Mouse (Mus musculus) embryonic facial prominence, embryonic 11.5 days (tissue): ENCODE data around the gene Slc2a3. TPM values are rescaled to one million over a fixed set of nuclear protein-coding genes. Genes with fewer than 3 reads are reported as not detected.

Experiments
- ATAC-seq: fragments of 200-750 bp; cut with Nextera tagmentation; replicated peaks from 2 replicates; pipeline ENCODE4 v1.8.0; 2017; ENCODE audit warnings: low read depth; ENCODE audit not compliant: insufficient number of reproducible peaks, low FRiP score, low TSS enrichment
- DNase-seq: peaks from one replicate; pipeline ENCODE4 v3.0.0-alpha.2; 2015; ENCODE audit warnings: low spot score
- H3K27ac ChIP-seq: fragments of 300-500 bp; sonication (generic); replicated peaks from 2 replicates; pipeline ENCODE4 v1.5.1; 2014; ENCODE audit warnings: mild to moderate bottlenecking, low read depth, low read length, control low read depth
- H3K27me3 ChIP-seq: fragments of 300-500 bp; sonication (generic); 2 replicates; pipeline ENCODE4 v1.6.1; 2014; ENCODE audit warnings: mild to moderate bottlenecking, low read length, moderate library complexity, mixed read lengths; ENCODE audit not compliant: control insufficient read depth, insufficient read depth
- H3K36me3 ChIP-seq: fragments of 300-500 bp; sonication (generic); replicated peaks from 2 replicates; pipeline ENCODE4 v1.6.1; 2014; ENCODE audit warnings: low read depth, mild to moderate bottlenecking, low read length, moderate library complexity, mixed read lengths; ENCODE audit not compliant: control insufficient read depth, insufficient read depth
- H3K4me1 ChIP-seq: fragments of 300-500 bp; sonication (generic); 2 replicates; pipeline ENCODE4 v1.6.1; 2014; ENCODE audit warnings: low read length, mixed read lengths; ENCODE audit not compliant: control insufficient read depth, insufficient read depth
- H3K4me2 ChIP-seq: fragments of 300-500 bp; sonication (generic); 2 replicates; pipeline ENCODE4 v1.6.1; 2014; ENCODE audit warnings: low read depth, mild to moderate bottlenecking, control low read depth, low read length, moderate library complexity
- H3K4me3 ChIP-seq: fragments of 300-500 bp; sonication (generic); 2 replicates; pipeline ENCODE4 v1.5.1; 2014; ENCODE audit warnings: low read depth, low read length, control low read depth
- H3K9ac ChIP-seq: fragments of 300-500 bp; sonication (generic); replicated peaks from 2 replicates; pipeline ENCODE4 v1.6.1; 2014; ENCODE audit warnings: mild to moderate bottlenecking, control low read depth, low read length
- H3K9me3 ChIP-seq: fragments of 300-500 bp; sonication (generic); replicated peaks from 2 replicates; pipeline ENCODE4 v1.6.1; 2016; ENCODE audit warnings: mild to moderate bottlenecking, low read length, inconsistent platforms, mixed read lengths; ENCODE audit not compliant: control insufficient read depth
- WGBS: fragments of 180-500 bp; shearing (Covaris S2); extraction: QIAGEN DNeasy Blood & Tissue Kit; methylation state at CpG from one replicate; pipeline ENCODE4 v1.1.7; 2014; 5-methylcytosine and 5-hydroxymethylcytosine counted together
- polyA plus RNA-seq: library from polyadenylated mRNA; unstranded; fragments of >200 nt; fragmentation: Nextera tagmentation; extraction: Ambion mirVana; gene quantifications from 2 replicates; pipeline ENCODE4 v1.2.1, GENCODE M21; 2014

The Slc2a3 gene
- polyA plus RNA-seq, 1 experiment from 2014 or later: 35.1 TPM

- H3K9ac ChIP-seq: no peak overlapping the region
- no peaks in the 10 kb centered on the region for H3K9me3 ChIP-seq
- no peak overlapping the region for H3K27ac ChIP-seq
- DNase-seq: no peak
- peaks cover 4% of the 10 kb centered on the region for H3K4me1 ChIP-seq
- no peak overlapping the region for H3K4me2 ChIP-seq
- 87% methylated on average over 4 of the region's 4 CpGs for WGBS
- ATAC-seq: no peak
- H3K4me3 ChIP-seq: no peak overlapping the region
- no peaks in the 10 kb centered on the region for H3K27me3 ChIP-seq
- H3K36me3 ChIP-seq: no peaks in the 10 kb centered on the region
Measured at GRCm38 (mm10) chr6:122812716-122813115, 11.3 kb upstream of the Slc2a3 start.

GRCm38 (mm10) chr6:122811771-122812600 is 10.5 kb upstream of the Slc2a3 start:
- H3K9ac ChIP-seq: peak overlapping the region; percentile 5
- 27% methylated on average over 16 of the region's 16 CpGs for WGBS
- H3K4me2 ChIP-seq: peak overlapping the region; percentile 61
- peak overlapping the region; percentile 41; the same call in 1 of the 2 replicates for H3K27ac ChIP-seq
- H3K4me3 ChIP-seq: peak overlapping the region; percentile 67
- peaks cover 4% of the 10 kb centered on the region for H3K4me1 ChIP-seq
- ATAC-seq (0 out of 2 replicates have a peak, but pooled peaks have one; percentile 24), DNase-seq (peak; percentile 73)
- no peaks in the 10 kb centered on the region for H3K27me3 ChIP-seq
- H3K9me3 ChIP-seq: no peaks in the 10 kb centered on the region
- no peaks in the 10 kb centered on the region for H3K36me3 ChIP-seq

- WGBS: 1% methylated on average over 38 of the region's 38 CpGs
- Histone ChIP-seq H3K36me3 (no peaks in the 10 kb centered on the region), H3K27me3 (no peaks in the 10 kb centered on the region), H3K4me1 (peaks cover 4% of the 10 kb centered on the region), H3K4me3 (peak overlapping the region; percentile 67), H3K27ac (peak overlapping the region; percentile 99), H3K4me2 (peak overlapping the region; percentile 61), H3K9me3 (no peaks in the 10 kb centered on the region), H3K9ac (peak overlapping the region; percentile 80)
- peak; percentile 95 for ATAC-seq
- peak; percentile 91 for DNase-seq
Measured at GRCm38 (mm10) chr6:122811280-122811652, 9.8 kb upstream of the Slc2a3 start.

- DNase-seq (peak; percentile 97), ATAC-seq (peak; percentile 100)
- Histone ChIP-seq H3K4me1 (peaks cover 4% of the 10 kb centered on the region), H3K9ac (peak overlapping the region; percentile 80), H3K27me3 (no peaks in the 10 kb centered on the region), H3K4me3 (peak overlapping the region; percentile 67), H3K36me3 (no peaks in the 10 kb centered on the region), H3K27ac (peak overlapping the region; percentile 99), H3K4me2 (peak overlapping the region; percentile 61), H3K9me3 (no peaks in the 10 kb centered on the region)
- WGBS: 0% methylated on average over 27 of the region's 30 CpGs
Measured at GRCm38 (mm10) chr6:122810615-122811279, 9.3 kb upstream of the Slc2a3 start.

- WGBS: under 1% methylated on average over 11 of the region's 11 CpGs
- ATAC-seq (no peak), DNase-seq (peak; percentile 57)
- Histone ChIP-seq H3K9me3 (no peaks in the 10 kb centered on the region), H3K27me3 (no peaks in the 10 kb centered on the region), H3K4me3 (peak overlapping the region; percentile 67), H3K36me3 (no peaks in the 10 kb centered on the region), H3K9ac (peak overlapping the region; percentile 58), H3K4me2 (peak overlapping the region; percentile 55), H3K4me1 (peaks cover 4% of the 10 kb centered on the region), H3K27ac (peak overlapping the region; percentile 30)
Measured at GRCm38 (mm10) chr6:122810022-122810614, 8.7 kb upstream of the Slc2a3 start.

- no peak overlapping the region for H3K9ac ChIP-seq
- no peak overlapping the region for H3K27ac ChIP-seq
- H3K9me3 ChIP-seq: no peaks in the 10 kb centered on the region
- 36% methylated on average over 5 of the region's 5 CpGs for WGBS
- ATAC-seq (0 out of 2 replicates have a peak, but pooled peaks have one; percentile 36), DNase-seq (peak; percentile 79)
- H3K4me3 ChIP-seq: no peak overlapping the region
- no peak overlapping the region for H3K4me2 ChIP-seq
- no peaks in the 10 kb centered on the region for H3K36me3 ChIP-seq
- H3K4me1 ChIP-seq: no peaks in the 10 kb centered on the region
- H3K27me3 ChIP-seq: 0 out of 2 replicates have a peak, but pooled peaks cover 2% of the 10 kb centered on the region
Measured at GRCm38 (mm10) chr6:122804418-122804817, 3.0 kb upstream of the Slc2a3 start.

- Histone ChIP-seq H3K4me2 (peak overlapping the region; percentile 88), H3K4me3 (peak overlapping the region; percentile 48), H3K27me3 (0 out of 2 replicates have a peak, but pooled peaks cover 2% of the 10 kb centered on the region), H3K4me1 (no peaks in the 10 kb centered on the region), H3K27ac (no peak overlapping the region), H3K9ac (peak overlapping the region; percentile 69), H3K9me3 (no peaks in the 10 kb centered on the region), H3K36me3 (no peaks in the 10 kb centered on the region)
- DNase-seq (peak; percentile 43), ATAC-seq (peak; percentile 57)
- 2% methylated on average over 34 of the region's 34 CpGs for WGBS
Measured at GRCm38 (mm10) chr6:122801801-122802514, 518 bp upstream of the Slc2a3 start.
